Comparison of ENCODE assay signal across 8 mouse cellular contexts in genomic region chr9:111916684-111917535, GRCm38 (mm10).
DNase-seq lines count a peak whose midpoint lies in the region; ATAC-seq and TF ChIP-seq lines count a peak whose summit lies in the region.

No protein-coding gene starts in this region.

- TF ChIP-seq EP300 in stomach, postnatal 0 days (optimal IDR thresholded peaks at IDR 0.05), result no peak

- no peaks in the 10 kb centered on the region for H3K4me1 ChIP-seq in heart, embryonic 15.5 days (replicated peaks)
- H3K4me1 ChIP-seq in midbrain, embryonic 10.5 days, result no peaks in the 10 kb centered on the region; the same call in 1 of the 2 replicates
- no peaks in the 10 kb centered on the region for H3K4me1 ChIP-seq in stomach, postnatal 0 days (replicated peaks; ENCODE audit: control insufficient read depth, insufficient read depth)

- no peak overlapping the region for H3K9ac ChIP-seq in heart, embryonic 15.5 days
- H3K9ac ChIP-seq in stomach, postnatal 0 days (ENCODE audit: low read length), result no peak overlapping the region

- peak overlapping the region; percentile 25; the same call in 1 of the 2 replicates for H3K4me2 ChIP-seq in heart, embryonic 15.5 days
- 0 out of 2 replicates have a peak overlapping the region, but pooled peaks have one; percentile 3 for H3K4me2 ChIP-seq in stomach, postnatal 0 days (replicated peaks; ENCODE audit: low read depth)

- WGBS in heart, embryonic 15.5 days, result 28% methylated on average over 17 of the region's 17 CpGs
- WGBS in midbrain, embryonic 10.5 days, result 35% methylated on average over 17 of the region's 17 CpGs
- WGBS in stomach, postnatal 0 days, result 29% methylated on average over 17 of the region's 17 CpGs

- no peak overlapping the region for H3K4me3 ChIP-seq in heart, embryonic 15.5 days
- peak overlapping the region; percentile 24; the same call in 1 of the 2 replicates for H3K4me3 ChIP-seq in midbrain, embryonic 10.5 days
- H3K4me3 ChIP-seq in stomach, postnatal 0 days (ENCODE audit: low read depth, low read length), result no peak overlapping the region

- no peak for ATAC-seq in cerebellum, adult (ENCODE audit: insufficient number of reproducible peaks, low FRiP score, low TSS enrichment)
- ATAC-seq in heart, embryonic 15.5 days (replicated peaks; ENCODE audit: insufficient number of reproducible peaks, insufficient read depth, low FRiP score, low read depth), result no peak; the same call in 1 of the 2 replicates
- ATAC-seq in stomach, postnatal 0 days (ENCODE audit: low FRiP score, low TSS enrichment), result no peak

- no peak overlapping the region for H3K27ac ChIP-seq in heart, embryonic 15.5 days
- H3K27ac ChIP-seq in midbrain, embryonic 10.5 days (replicated peaks), result peak overlapping the region; percentile 76
- no peak overlapping the region for H3K27ac ChIP-seq in stomach, postnatal 0 days (replicated peaks)

- peak; percentile 85 for TF ChIP-seq CTCF in stomach, postnatal 0 days (IDR thresholded peaks at IDR 0.05; ENCODE audit: low read depth)

- H3K36me3 ChIP-seq in heart, embryonic 15.5 days, result no peaks in the 10 kb centered on the region
- no peaks in the 10 kb centered on the region for H3K36me3 ChIP-seq in midbrain, embryonic 10.5 days
- no peaks in the 10 kb centered on the region for H3K36me3 ChIP-seq in stomach, postnatal 0 days (ENCODE audit: control insufficient read depth, insufficient read depth, low read length)

- H3K9me3 ChIP-seq in heart, embryonic 15.5 days (replicated peaks), result no peaks in the 10 kb centered on the region
- no peaks in the 10 kb centered on the region; the same call in 1 of the 2 replicates for H3K9me3 ChIP-seq in midbrain, embryonic 10.5 days (replicated peaks)
- H3K9me3 ChIP-seq in stomach, postnatal 0 days (ENCODE audit: control insufficient read depth, low read length), result no peaks in the 10 kb centered on the region

- H3K27me3 ChIP-seq in heart, embryonic 15.5 days, result no peaks in the 10 kb centered on the region
- H3K27me3 ChIP-seq in midbrain, embryonic 10.5 days (ENCODE audit: low read depth, poor library complexity, severe bottlenecking), result no peaks in the 10 kb centered on the region
- H3K27me3 ChIP-seq in stomach, postnatal 0 days (ENCODE audit: control insufficient read depth, insufficient read depth, low read length), result no peaks in the 10 kb centered on the region

- peak; percentile 6 for DNase-seq in cerebellum, adult 11 months
- DNase-seq in NIH3T3 (ENCODE audit: low read depth), result peak; percentile 5
- peak; percentile 84 for DNase-seq in embryo, embryonic 10 days (ENCODE audit: low spot score)
- DNase-seq in kidney, postnatal 14 days, result peak; percentile 31
- DNase-seq in midbrain, embryonic 10.5 days (ENCODE audit: low spot score), result peak; percentile 74
- DNase-seq in stomach, postnatal 0 days (ENCODE audit: low spot score), result peak; percentile 28

Comparison
In these comparisons a context has a peak if more than half of its experiments do, and no peak if none do; other contexts are left out.
1. DNase-seq: peak in every context shown above with its lines; median percentile 84 in embryo, embryonic 10 days; 74 in midbrain, embryonic 10.5 days; 31 in kidney, postnatal 14 days; 28 in stomach, postnatal 0 days; 6 in cerebellum, adult 11 months; 5 in NIH3T3.